Mouse (Mus musculus) retina, postnatal 7 days (tissue): ENCODE measurements around the gene Fam155a.
A peak's percentile ranks its signal among the peaks of the same experiment; 100 is the strongest.

Experiments used
- DNase-seq: peaks from one replicate; pipeline ENCODE4 v3.0.0-alpha.2; 2012; ENCODE audit warnings: low read depth, low spot score

Fam155a gene

GRCm38 (mm10) chr8:9288015-9288729 lies 482.8 kb downstream of the Fam155a start:
- no peak for DNase-seq

GRCm38 (mm10) chr8:9274117-9274516 lies 496.8 kb downstream of the Fam155a start:
- DNase-seq = no peak

GRCm38 (mm10) chr8:9264378-9264777 lies 506.6 kb downstream of the Fam155a start:
- DNase-seq = no peak

GRCm38 (mm10) chr8:9261527-9261926 lies 509.4 kb downstream of the Fam155a start:
- DNase-seq = no peak

GRCm38 (mm10) chr8:9255316-9255715 lies 515.6 kb downstream of the Fam155a start:
- no peak for DNase-seq

- no peak for DNase-seq
Observed at GRCm38 (mm10) chr8:9252991-9253390, 518.0 kb downstream of the Fam155a start.

GRCm38 (mm10) chr8:9248109-9248821 lies 522.7 kb downstream of the Fam155a start:
- DNase-seq = no peak

- no peak for DNase-seq
Observed at GRCm38 (mm10) chr8:9245994-9246393, 525.0 kb downstream of the Fam155a start.

GRCm38 (mm10) chr8:9240996-9241395 lies 530.0 kb downstream of the Fam155a start:
- DNase-seq = no peak

- no peak for DNase-seq
Observed at GRCm38 (mm10) chr8:9239741-9240140, 531.2 kb downstream of the Fam155a start.

- no peak for DNase-seq
Observed at GRCm38 (mm10) chr8:9238974-9239373, 532.0 kb downstream of the Fam155a start.

- DNase-seq = peak; percentile 62
Observed at GRCm38 (mm10) chr8:9233326-9233919, 537.5 kb downstream of the Fam155a start.

- DNase-seq = peak; percentile 33
Observed at GRCm38 (mm10) chr8:9227779-9228464, 543.0 kb downstream of the Fam155a start.

- no peak for DNase-seq
Observed at GRCm38 (mm10) chr8:9226767-9227166, 544.2 kb downstream of the Fam155a start.

GRCm38 (mm10) chr8:9211751-9212150 lies 559.2 kb downstream of the Fam155a start:
- DNase-seq = no peak

GRCm38 (mm10) chr8:9207505-9208051 lies 563.4 kb downstream of the Fam155a start:
- DNase-seq = no peak

- no peak for DNase-seq
Observed at GRCm38 (mm10) chr8:9204345-9205067, 566.5 kb downstream of the Fam155a start.

- DNase-seq = no peak
Observed at GRCm38 (mm10) chr8:9200099-9200498, 570.9 kb downstream of the Fam155a start.

GRCm38 (mm10) chr8:9191682-9192081 lies 579.3 kb downstream of the Fam155a start:
- no peak for DNase-seq

- DNase-seq = no peak
Observed at GRCm38 (mm10) chr8:9188616-9189015, 582.3 kb downstream of the Fam155a start.

GRCm38 (mm10) chr8:9185200-9185599 lies 585.8 kb downstream of the Fam155a start:
- DNase-seq = no peak
